In the genomic region with DNA sequence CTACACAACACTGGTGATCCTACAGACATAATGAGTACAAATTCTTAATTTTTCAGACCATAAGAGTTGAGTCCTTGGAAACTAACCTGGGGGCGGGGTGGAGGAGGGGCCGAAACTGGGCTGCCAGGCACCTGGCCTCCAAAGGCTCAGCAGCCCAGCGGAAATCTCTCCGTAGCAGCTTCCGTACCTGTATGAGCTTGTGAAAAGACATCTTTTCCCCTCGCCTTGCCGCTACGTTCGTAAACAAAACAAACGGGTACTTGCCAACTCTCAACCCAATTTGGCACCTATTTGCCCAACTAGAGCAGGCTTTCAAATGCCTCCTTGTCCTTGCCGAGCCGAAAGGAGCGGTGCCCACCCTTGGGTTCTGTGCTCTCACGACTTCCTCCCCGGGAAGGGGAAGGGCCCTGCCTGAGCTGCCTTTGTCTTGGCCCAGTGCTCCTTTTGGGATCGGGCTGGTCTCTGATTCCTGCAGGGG, we compare ENCODE assay signal across 9 mouse cellular contexts. TPM values are rescaled to one million over a fixed set of nuclear protein-coding genes. Genes with fewer than 3 reads are reported as not detected.
DNase-seq lines count a peak whose midpoint lies in the region; ATAC-seq lines count a peak whose summit lies in the region.
"Had no signal": no experiment of that assay in that cellular context is flagged by ENCODE, and none has a peak within 500 bp of the region (broad histone marks: within the 10 kb centered on the region; RNA-seq: fewer than 3 reads in every experiment).

No protein-coding gene starts in this region.

- H3K4me3 ChIP-seq in limb, embryonic 13.5 days: peak overlapping the region; percentile 31

- WGBS in limb, embryonic 13.5 days: 3% methylated on average over 16 of the region's 16 CpGs

- H3K27ac ChIP-seq in limb, embryonic 13.5 days: peak overlapping the region; percentile 89

- no peak for ATAC-seq in limb, embryonic 13.5 days (ENCODE audit: low FRiP score, low read depth)
- ATAC-seq: liver, postnatal 0 days had no signal

- H3K4me1 ChIP-seq in limb, embryonic 13.5 days: peaks cover 61% of the 10 kb centered on the region

- H3K4me2 ChIP-seq in limb, embryonic 13.5 days (replicated peaks): peak overlapping the region; percentile 63

- H3K36me3 ChIP-seq in limb, embryonic 13.5 days: no peaks in the 10 kb centered on the region

- no peaks in the 10 kb centered on the region for H3K9me3 ChIP-seq in limb, embryonic 13.5 days

- DNase-seq in adrenal gland, postnatal 10 days: peak; percentile 3
- no peak for DNase-seq in adrenal gland, adult 2 months
- DNase-seq in right cerebral cortex, adult 18-20 months: peak; percentile 2
- no peak for DNase-seq in right cerebral cortex, postnatal 10 days (ENCODE audit: low spot score in 2 of 2)
- DNase-seq in ovary, postnatal 14 days (ENCODE audit: low spot score): no peak
- no peak for DNase-seq in ovary, adult 18-20 months (ENCODE audit: low spot score)
- DNase-seq in layer of hippocampus, postnatal 10 days (ENCODE audit: low spot score in 2 of 2): no peak
- DNase-seq: liver, postnatal 0 days had no signal

- H3K9ac ChIP-seq in limb, embryonic 13.5 days: peak overlapping the region; percentile 43
- H3K9ac ChIP-seq: liver, postnatal 0 days had no signal

- H3K27me3 ChIP-seq in limb, embryonic 13.5 days: 0 out of 2 replicates have a peak, but pooled peaks cover 4% of the 10 kb centered on the region

RNA-seq across cellular contexts. Expression of gene Tbx4, which starts 40.1 kb away (rescaled TPM):
- total RNA-seq in adrenal gland, postnatal 10 days (2021): under 1 TPM in 1 of 2 experiments, not detected in 1; 0.12 TPM
- total RNA-seq in adrenal gland, adult 2 months (2021): under 1 TPM in 1 of 2 experiments, not detected in 1; 0.10 TPM
- 0.10 and 0.27 TPM in 2 replicates for polyA plus RNA-seq in adrenal gland, adult 2 months (2012; rRNA removed)
- polyA plus RNA-seq in limb, embryonic 13.5 days (2015; fragmentation: Nextera tagmentation; extraction: Ambion mirVana): 25.1 and 29.3 TPM in 2 replicates
- under 1 TPM; 0.54 to 0.69 TPM for total RNA-seq in layer of hippocampus, postnatal 10 days (2021)
- polyA plus RNA-seq: liver, postnatal 0 days had no signal

Comparison
In these comparisons a context has a peak if more than half of its experiments do, and no peak if none do; other contexts are left out.
1. DNase-seq: peak in adrenal gland, postnatal 10 days (single experiment) and right cerebral cortex, adult 18-20 months (single experiment); none in adrenal gland, adult 2 months (single experiment), right cerebral cortex, postnatal 10 days (0 of 2), ovary, postnatal 14 days (single experiment), ovary, adult 18-20 months (single experiment) and layer of hippocampus, postnatal 10 days (0 of 2).